Mouse (Mus musculus) megakaryocyte, embryonic 14.5 days (primary cell): ENCODE measurements at regions not wholly inside any gene's neighbourhood (a gene's known extent, or its start where the extent isn't known, plus 50 kb on each side); places are given as distances from the start of the nearest gene placed in this dataset.

Source experiments
- H3K27me3 ChIP-seq: replicated peaks from 2 replicates; pipeline ENCODE3; 2012; ENCODE audit warnings: inconsistent platforms
- H3K36me3 ChIP-seq: replicated peaks from 2 replicates; pipeline ENCODE3; 2012; ENCODE audit warnings: low read length, inconsistent platforms, mixed read lengths
- H3K4me1 ChIP-seq: 2 replicates; pipeline ENCODE4 v1.6.1; 2012; ENCODE audit warnings: inconsistent platforms
- H3K4me3 ChIP-seq: replicated peaks from 2 replicates; pipeline ENCODE3; 2012; ENCODE audit warnings: moderate library complexity, mild to moderate bottlenecking, inconsistent platforms
- H3K9me3 ChIP-seq: 2 replicates; pipeline ENCODE4 v1.6.1; 2012; ENCODE audit warnings: inconsistent platforms
- FLI1 ChIP-seq: IDR thresholded peaks from 2 replicates; pipeline ENCODE4 v1.6.1; 2012; ENCODE audit warnings: low read length, inconsistent platforms, mixed read lengths
- GATA1 ChIP-seq: IDR thresholded peaks from 3 replicates; pipeline ENCODE4 v1.6.1; 2012; ENCODE audit warnings: mixed read lengths, low read length, inconsistent platforms, borderline replicate concordance

- Histone ChIP-seq H3K27me3 (no peaks in the 10 kb centered on the region), H3K4me1 (peaks cover 14% of the 10 kb centered on the region), H3K4me3 (peak overlapping the region; percentile 86), H3K36me3 (no peaks in the 10 kb centered on the region), H3K9me3 (0 out of 2 replicates have a peak, but pooled peaks cover 4% of the 10 kb centered on the region)
- no peak for TF ChIP-seq FLI1
- TF ChIP-seq GATA1: no peak
Observed at GRCm38 (mm10) chr16:78490245-78490644, 86.3 kb downstream of the D16Ertd472e start.

GRCm38 (mm10) chr16:78489604-78490003 is 86.9 kb downstream of the D16Ertd472e start:
- peaks cover 14% of the 10 kb centered on the region for H3K4me1 ChIP-seq
- no peak for TF ChIP-seq GATA1
- TF ChIP-seq FLI1: no peak

GRCm38 (mm10) chr16:78486531-78486930 is 90.0 kb downstream of the D16Ertd472e start:
- H3K36me3 ChIP-seq: no peaks in the 10 kb centered on the region
- H3K9me3 ChIP-seq: 0 out of 2 replicates have a peak, but pooled peaks cover 2% of the 10 kb centered on the region
- H3K4me3 ChIP-seq: no peak overlapping the region
- H3K4me1 ChIP-seq: peaks cover 22% of the 10 kb centered on the region
- TF ChIP-seq GATA1 (no peak), FLI1 (no peak)
- H3K27me3 ChIP-seq: no peaks in the 10 kb centered on the region

More at GRCm38 (mm10) chr16:78489604-78490003, 86.9 kb downstream of the D16Ertd472e start:
- no peaks in the 10 kb centered on the region for H3K36me3 ChIP-seq
- 0 out of 2 replicates have a peak, but pooled peaks cover 4% of the 10 kb centered on the region for H3K9me3 ChIP-seq
- no peaks in the 10 kb centered on the region for H3K27me3 ChIP-seq
- H3K4me3 ChIP-seq: no peak overlapping the region

GRCm38 (mm10) chr16:78484319-78484718 is 92.2 kb downstream of the D16Ertd472e start:
- Histone ChIP-seq H3K4me3 (no peak overlapping the region), H3K27me3 (no peaks in the 10 kb centered on the region), H3K4me1 (peaks cover 21% of the 10 kb centered on the region), H3K9me3 (no peaks in the 10 kb centered on the region), H3K36me3 (no peaks in the 10 kb centered on the region)
- TF ChIP-seq FLI1 (no peak), GATA1 (no peak)

- no peaks in the 10 kb centered on the region for H3K27me3 ChIP-seq
- H3K4me1 ChIP-seq: peaks cover 25% of the 10 kb centered on the region
- H3K36me3 ChIP-seq: no peaks in the 10 kb centered on the region
- no peak for TF ChIP-seq GATA1
- TF ChIP-seq FLI1: no peak
- H3K9me3 ChIP-seq: no peaks in the 10 kb centered on the region
- no peak overlapping the region for H3K4me3 ChIP-seq
Observed at GRCm38 (mm10) chr16:78481571-78481970, 94.9 kb downstream of the D16Ertd472e start.

GRCm38 (mm10) chr16:78481065-78481464 is 95.4 kb downstream of the D16Ertd472e start:
- Histone ChIP-seq H3K36me3 (no peaks in the 10 kb centered on the region), H3K4me1 (peaks cover 25% of the 10 kb centered on the region), H3K9me3 (no peaks in the 10 kb centered on the region), H3K4me3 (no peak overlapping the region), H3K27me3 (no peaks in the 10 kb centered on the region)
- no peak for TF ChIP-seq FLI1
- TF ChIP-seq GATA1: no peak

GRCm38 (mm10) chr16:78480261-78480660 is 96.2 kb downstream of the D16Ertd472e start:
- no peak for TF ChIP-seq GATA1
- H3K36me3 ChIP-seq: no peaks in the 10 kb centered on the region
- H3K9me3 ChIP-seq: no peaks in the 10 kb centered on the region
- H3K4me3 ChIP-seq: no peak overlapping the region
- H3K4me1 ChIP-seq: peaks cover 25% of the 10 kb centered on the region
- H3K27me3 ChIP-seq: no peaks in the 10 kb centered on the region

GRCm38 (mm10) chr16:78473456-78473855 is 96.5 kb upstream of the Btg3 start:
- Histone ChIP-seq H3K4me1 (peaks cover 21% of the 10 kb centered on the region), H3K36me3 (no peaks in the 10 kb centered on the region), H3K4me3 (peak overlapping the region; percentile 46), H3K9me3 (no peaks in the 10 kb centered on the region), H3K27me3 (no peaks in the 10 kb centered on the region)
- TF ChIP-seq FLI1 (no peak), GATA1 (no peak)

- TF ChIP-seq GATA1 (no peak), FLI1 (no peak)
Observed at GRCm38 (mm10) chr16:78459996-78460395, 83.0 kb upstream of the Btg3 start.

GRCm38 (mm10) chr16:78457731-78458151 is 80.7 kb upstream of the Btg3 start:
- H3K4me1 ChIP-seq: peaks cover 10% of the 10 kb centered on the region; the same call in 1 of the 2 replicates
- H3K27me3 ChIP-seq: peaks cover 2% of the 10 kb centered on the region
- TF ChIP-seq FLI1: no peak
- TF ChIP-seq GATA1: no peak
- H3K4me3 ChIP-seq: no peak overlapping the region
- no peaks in the 10 kb centered on the region for H3K36me3 ChIP-seq
- H3K9me3 ChIP-seq: peaks cover 5% of the 10 kb centered on the region; the same call in 1 of the 2 replicates

More at GRCm38 (mm10) chr16:78459996-78460395, 83.0 kb upstream of the Btg3 start:
- peaks cover 2% of the 10 kb centered on the region for H3K27me3 ChIP-seq
- no peak overlapping the region for H3K4me3 ChIP-seq
- H3K36me3 ChIP-seq: no peaks in the 10 kb centered on the region
- peaks cover 5% of the 10 kb centered on the region; the same call in 1 of the 2 replicates for H3K9me3 ChIP-seq
- H3K4me1 ChIP-seq: peaks cover 10% of the 10 kb centered on the region; the same call in 1 of the 2 replicates
